Mouse (Mus musculus) spleen, adult 2 months (tissue): ENCODE data around the gene Cbfa2t3.

Experiments used
- CTCF ChIP-seq: fragments of 200-500 bp; IDR thresholded peaks from 2 replicates; pipeline ENCODE4 v1.5.1; 2011; ENCODE audit warnings: mild to moderate bottlenecking, inconsistent platforms; ENCODE audit not compliant: insufficient read depth, insufficient read length, insufficient replicate concordance; ENCODE audit errors: extremely low read depth
- POLR2A ChIP-seq: fragments of 200-500 bp; IDR thresholded peaks from 2 replicates; pipeline ENCODE4 v1.6.1; 2011; ENCODE audit warnings: low read depth, low read length, inconsistent platforms

DNA sequence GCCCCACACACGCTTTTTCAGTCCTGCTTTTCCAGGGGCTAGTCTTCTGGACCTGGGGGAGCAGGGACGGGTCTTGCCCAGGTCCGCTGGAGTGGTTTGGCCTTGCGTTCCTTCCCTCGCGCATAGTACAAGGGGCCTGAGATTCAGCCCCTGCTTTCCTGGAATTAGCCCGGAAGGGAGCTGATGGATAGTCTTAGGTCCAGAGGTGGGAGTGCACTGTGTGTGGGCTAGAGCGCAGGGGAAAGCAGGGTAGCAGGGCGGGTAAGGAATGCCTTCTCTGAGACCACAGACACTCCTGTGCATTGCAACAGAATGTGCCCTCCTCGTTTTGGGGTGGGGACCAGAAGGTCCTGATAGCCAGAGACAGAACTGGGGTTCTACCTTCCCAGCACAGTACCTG is 121.8 kb downstream of the Cbfa2t3 start:
- TF ChIP-seq POLR2A (no peak), CTCF (no peak)
